Mouse (Mus musculus) gastrocnemius, postnatal 14 days (tissue): ENCODE results near the gene Tmcc2. TPM values are rescaled to one million over a fixed set of nuclear protein-coding genes. Genes with fewer than 3 reads are reported as not detected.
"Not testable (repeated sequence)": the region's sequence is repeated elsewhere in the genome, so short reads cannot be mapped to it uniquely, and the experiment has no call there.

Source experiments
- DNase-seq: peaks from one replicate; pipeline ENCODE4 v3.0.0; 2021; ENCODE audit warnings: mixed read lengths
- intact Hi-C: fragments of 180-260 bp; cut with DNase I; formaldehyde crosslinking; loops from one replicate; pipeline ENCODE4 v1.15.1; 2025; ENCODE audit warnings: low total_unique reads
- total RNA-seq, 2 experiments: library from RNA; stranded (reverse); gene quantifications; 2 replicates each; pipeline ENCODE4 v1.2.3; 2021

Gene Tmcc2
- total RNA-seq, 2 experiments from 2014 or later, result 19.4 to 22.9 TPM

GRCm38 (mm10) chr1:132349049-132349448 lies 42.0 kb downstream of the Tmcc2 start:
- intact Hi-C loops, DNase-seq: not testable (repeated sequence)

- intact Hi-C loops, result no loop called here
- DNase-seq, result no peak
These were observed 42.7 kb downstream of the Tmcc2 start for GRCm38 (mm10) chr1:132348401-132348800.

- no peak for DNase-seq
- intact Hi-C loops, result no loop called here
These were observed 44.1 kb downstream of the Tmcc2 start for GRCm38 (mm10) chr1:132346951-132347350.

- peak; percentile 62 for DNase-seq
These were observed 44.8 kb downstream of the Tmcc2 start for GRCm38 (mm10) chr1:132346134-132346851.

GRCm38 (mm10) chr1:132345514-132345913 lies 45.6 kb downstream of the Tmcc2 start:
- no peak for DNase-seq
- intact Hi-C loops, result no loop called here

More at GRCm38 (mm10) chr1:132346134-132346851, 44.8 kb downstream of the Tmcc2 start:
- intact Hi-C loops, result no loop called here

DNA sequence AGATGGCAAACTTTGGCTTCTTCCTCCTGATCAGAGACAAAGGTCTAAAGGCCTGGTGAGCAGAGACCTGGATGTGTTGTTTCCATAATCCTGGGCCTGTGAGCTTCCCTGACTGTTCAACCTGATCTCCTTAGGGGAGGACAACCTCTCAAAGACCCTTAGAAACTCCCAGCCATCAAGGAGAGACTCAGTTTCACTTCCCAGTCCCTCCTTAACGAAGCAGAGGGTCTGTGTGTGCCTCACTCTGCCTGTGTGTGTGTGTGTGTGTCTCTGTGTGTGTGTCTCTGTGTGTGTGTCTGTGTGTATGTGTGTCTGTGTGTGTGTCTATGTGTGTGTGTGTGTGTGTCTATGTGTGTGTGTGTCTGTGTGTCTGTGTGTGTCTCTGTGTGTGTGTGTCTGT lies 47.4 kb downstream of the Tmcc2 start:
- intact Hi-C loops, result no loop called here

GRCm38 (mm10) chr1:132343191-132343590 lies 47.9 kb downstream of the Tmcc2 start:
- intact Hi-C loops, result no loop called here
- DNase-seq, result no peak

More for the DNA sequence above, 47.4 kb downstream of the Tmcc2 start:
- DNase-seq, result no peak

DNA sequence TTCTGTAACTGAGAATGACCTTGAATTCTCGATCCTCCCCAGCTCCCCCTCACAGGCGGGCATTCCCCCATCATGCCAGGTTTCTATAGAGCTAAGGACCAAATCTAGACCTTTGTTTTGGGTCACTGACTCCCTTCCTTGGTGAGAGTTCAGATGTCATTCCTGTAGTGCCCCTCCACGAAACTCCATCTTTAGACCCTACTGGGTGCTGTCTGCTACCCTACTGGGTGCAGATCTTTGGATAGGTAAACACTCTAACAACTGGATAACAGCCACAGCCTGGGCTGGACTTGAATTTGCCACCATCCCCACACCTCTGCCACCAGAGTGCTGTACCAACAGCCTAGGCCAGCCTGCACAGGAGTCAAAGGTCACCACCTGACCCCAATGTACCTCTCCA lies 48.6 kb downstream of the Tmcc2 start:
- intact Hi-C loops, result no loop called here
- DNase-seq, result no peak

DNA sequence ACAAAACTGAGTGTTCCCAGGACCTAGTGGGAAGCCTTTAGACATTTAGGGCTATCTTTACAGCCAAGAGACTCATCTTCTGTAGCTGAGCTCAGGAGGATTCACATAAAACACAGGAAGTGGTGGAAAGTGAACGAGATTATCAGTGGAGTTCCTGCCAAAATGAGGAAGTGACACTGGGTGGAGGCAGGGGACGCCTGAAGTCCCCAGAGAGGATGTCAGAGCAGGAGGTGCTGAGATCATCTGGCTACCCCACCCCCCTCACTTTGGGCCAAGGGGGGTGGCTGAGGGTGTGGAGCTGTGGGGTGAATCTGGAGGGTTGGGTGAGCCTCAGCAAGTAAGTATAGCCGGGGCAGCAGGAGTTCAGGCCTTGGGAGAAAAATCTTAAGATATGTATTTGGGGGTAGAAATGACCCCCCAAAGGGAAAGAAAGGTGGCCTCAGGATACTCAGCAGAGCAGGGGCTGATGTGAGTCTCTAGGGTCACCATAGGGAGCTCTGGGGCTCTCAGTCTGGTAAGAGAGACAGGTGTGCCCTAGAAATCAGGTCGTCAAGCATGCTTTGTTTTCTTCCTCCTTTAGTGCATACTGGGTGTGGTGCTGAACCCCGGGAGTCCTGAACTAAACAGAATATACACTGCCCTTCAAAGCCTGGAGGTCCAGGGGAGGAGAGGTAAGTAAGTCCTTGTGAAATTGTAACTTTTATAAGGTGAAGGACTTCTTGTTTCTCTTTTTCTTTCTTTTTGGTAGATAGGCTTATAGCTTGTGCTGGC lies 49.2 kb downstream of the Tmcc2 start:
- intact Hi-C loops, result no loop called here
- peak; percentile 62 for DNase-seq

- no peak for DNase-seq
- intact Hi-C loops, result no loop called here
These were observed 52.9 kb downstream of the Tmcc2 start for GRCm38 (mm10) chr1:132338027-132338660.

DNA sequence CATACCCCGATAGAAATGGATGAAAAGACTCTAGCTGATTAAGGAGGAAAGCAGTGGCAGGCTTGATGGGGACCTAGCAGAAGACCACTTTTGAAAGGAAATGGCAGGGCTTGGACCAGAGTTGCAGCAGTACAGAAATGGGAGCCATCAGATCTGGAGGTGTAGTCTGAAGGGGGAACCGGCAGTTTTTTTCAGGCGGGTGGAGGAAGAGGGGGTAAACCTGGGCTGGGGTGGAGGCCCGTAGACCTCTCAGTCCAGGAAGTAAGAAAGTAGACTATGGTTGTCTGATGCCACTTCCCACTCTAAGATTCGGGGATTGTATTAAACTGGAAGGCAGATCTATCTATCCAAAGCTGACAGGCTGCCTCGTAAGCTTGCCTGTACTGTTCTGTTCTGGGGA lies 54.2 kb downstream of the Tmcc2 start:
- DNase-seq, result no peak
- intact Hi-C loops, result no loop called here

DNA sequence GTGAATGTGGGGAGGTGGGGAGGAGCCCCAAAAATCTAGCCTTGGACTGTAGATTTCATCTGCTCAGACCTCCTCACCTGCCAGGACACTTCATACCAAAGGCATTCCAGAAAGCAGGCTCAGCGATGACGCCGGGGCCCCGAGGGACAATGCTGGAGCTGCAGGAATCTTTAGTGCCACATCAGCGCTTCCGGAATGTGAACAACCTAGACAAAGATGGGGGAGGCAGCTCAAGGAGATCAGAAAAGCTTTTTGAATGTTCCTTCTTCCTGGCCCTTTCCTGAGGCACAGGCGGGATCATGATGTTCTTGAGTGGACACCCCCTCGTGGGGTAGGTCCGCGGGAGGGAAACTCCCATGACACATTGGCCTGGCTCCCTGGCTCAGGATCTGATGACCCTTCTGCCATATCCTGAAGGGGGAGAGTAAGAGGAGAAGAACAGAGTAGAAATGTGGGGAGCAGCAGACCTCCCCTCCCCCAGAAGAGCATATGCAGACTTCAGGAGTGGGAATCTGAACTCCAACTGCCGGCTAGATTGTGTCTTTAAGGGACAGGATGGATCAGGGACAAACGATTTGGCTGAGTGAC lies 55.6 kb downstream of the Tmcc2 start:
- peak; percentile 41 for DNase-seq

GRCm38 (mm10) chr1:132334178-132334801 lies 56.8 kb downstream of the Tmcc2 start:
- DNase-seq, result no peak
- intact Hi-C loops, result no loop called here

More for the DNA sequence above, 55.6 kb downstream of the Tmcc2 start:
- intact Hi-C loops, result no loop called here

DNA sequence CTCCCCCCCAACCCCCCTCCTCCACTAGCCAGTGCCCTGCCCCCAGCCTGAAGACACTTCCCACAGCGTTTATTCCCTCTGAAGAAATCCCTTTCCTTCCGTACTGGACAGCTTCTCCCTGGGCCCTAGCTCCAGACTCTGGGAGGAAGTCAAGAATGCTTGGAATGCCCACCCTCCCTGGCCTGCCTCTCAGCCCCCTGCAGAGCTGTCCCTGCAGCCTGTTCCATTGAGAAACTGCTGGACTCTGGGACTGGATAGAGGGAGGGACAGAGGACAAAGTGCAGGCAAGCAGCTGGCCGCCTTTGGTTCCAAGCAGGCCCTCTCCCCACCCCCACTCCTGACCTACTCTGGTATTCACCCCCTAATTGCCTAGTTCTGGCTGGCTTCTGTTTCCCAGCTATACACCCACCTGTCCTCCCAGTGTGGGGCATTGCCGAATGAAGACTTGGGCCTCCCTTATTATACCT lies 57.4 kb downstream of the Tmcc2 start:
- peak; percentile 65 for DNase-seq
- intact Hi-C loops, result no loop called here

- DNase-seq, result no peak
- intact Hi-C loops, result no loop called here
These were observed 57.9 kb downstream of the Tmcc2 start for GRCm38 (mm10) chr1:132333201-132333600.

- no peak for DNase-seq
- intact Hi-C loops, result no loop called here
These were observed 59.8 kb downstream of the Tmcc2 start for GRCm38 (mm10) chr1:132331283-132331682.

GRCm38 (mm10) chr1:132330397-132330796 lies 60.7 kb downstream of the Tmcc2 start:
- no peak for DNase-seq
- intact Hi-C loops, result no loop called here

DNA sequence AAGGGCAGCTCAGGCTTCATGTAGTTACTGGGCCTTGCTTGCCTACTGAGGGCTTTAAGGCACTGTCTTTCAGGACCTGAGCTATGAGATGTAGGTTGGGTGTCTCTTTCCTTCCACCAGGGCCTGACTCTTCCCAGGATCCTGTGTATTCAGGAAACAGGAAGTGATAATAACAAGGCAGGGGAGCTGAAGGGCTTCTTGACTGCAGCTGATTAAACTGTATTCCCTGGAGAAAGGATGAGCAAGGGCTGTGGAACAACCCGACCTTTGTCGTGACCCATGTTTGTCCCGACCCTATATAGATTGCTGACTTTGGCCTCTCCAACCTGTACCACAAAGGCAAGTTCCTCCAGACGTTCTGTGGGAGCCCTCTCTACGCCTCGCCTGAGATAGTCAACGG lies 61.4 kb downstream of the Tmcc2 start:
- intact Hi-C loops, result no loop called here
- no peak for DNase-seq

GRCm38 (mm10) chr1:132328565-132328964 lies 62.5 kb downstream of the Tmcc2 start:
- intact Hi-C loops, result no loop called here
- no peak for DNase-seq

- no peak for DNase-seq
- intact Hi-C loops, result no loop called here
These were observed 63.6 kb downstream of the Tmcc2 start for GRCm38 (mm10) chr1:132327477-132327876.
